Mouse (Mus musculus): Measurements from ENCODE around the gene Tmem219.
"Not testable (repeated sequence)": the region's sequence is repeated elsewhere in the genome, so short reads cannot be mapped to it uniquely, and the experiment has no call there.

The Tmem219 gene

GRCm38 (mm10) chr7:126923999-126924398 lies 1.3 kb upstream of the Tmem219 start:
- no peak for DNase-seq (ENCODE audit: extremely low spot score, low spot score)

GRCm38 (mm10) chr7:126921563-126921962 lies 1.2 kb downstream of the Tmem219 start:
- no peak for DNase-seq (ENCODE audit: extremely low spot score, low spot score)

GRCm38 (mm10) chr7:126919973-126920372 lies 2.7 kb downstream of the Tmem219 start:
- DNase-seq (ENCODE audit: extremely low spot score, low spot score) = no peak

GRCm38 (mm10) chr7:126918356-126918755 lies 4.4 kb downstream of the Tmem219 start:
- DNase-seq (ENCODE audit: extremely low spot score, low spot score) = not testable (repeated sequence)

GRCm38 (mm10) chr7:126914844-126915243 lies 7.9 kb downstream of the Tmem219 start:
- DNase-seq (ENCODE audit: extremely low spot score, low spot score) = no peak

- DNase-seq (ENCODE audit: extremely low spot score, low spot score) = no peak
Measured at GRCm38 (mm10) chr7:126905590-126905989, 17.1 kb downstream of the Tmem219 start.

GRCm38 (mm10) chr7:126899781-126900180 lies 22.9 kb downstream of the Tmem219 start:
- DNase-seq (ENCODE audit: extremely low spot score, low spot score) = not testable (repeated sequence)

- DNase-seq (ENCODE audit: extremely low spot score, low spot score) = peak; percentile 99
Measured at GRCm38 (mm10) chr7:126898102-126898990, 24.4 kb downstream of the Tmem219 start.

- peak; percentile 21 for DNase-seq (ENCODE audit: extremely low spot score, low spot score)
Measured at GRCm38 (mm10) chr7:126897390-126898101, 25.2 kb downstream of the Tmem219 start.

- DNase-seq (ENCODE audit: extremely low spot score, low spot score) = no peak
Measured at GRCm38 (mm10) chr7:126896912-126897311, 25.8 kb downstream of the Tmem219 start.

GRCm38 (mm10) chr7:126888852-126889251 lies 33.9 kb downstream of the Tmem219 start:
- DNase-seq (ENCODE audit: extremely low spot score, low spot score) = no peak

- DNase-seq (ENCODE audit: extremely low spot score, low spot score) = no peak
Measured at GRCm38 (mm10) chr7:126887281-126887680, 35.4 kb downstream of the Tmem219 start.

- DNase-seq (ENCODE audit: extremely low spot score, low spot score) = peak; percentile 99
Measured at GRCm38 (mm10) chr7:126884286-126885164, 38.2 kb downstream of the Tmem219 start, which contains the start of gene Taok2. Gene Taok2 (minus strand): TSS chr7:126884703.

- DNase-seq (ENCODE audit: extremely low spot score, low spot score) = no peak
Measured at GRCm38 (mm10) chr7:126883731-126884181, 39.0 kb downstream of the Tmem219 start.

- no peak for DNase-seq (ENCODE audit: extremely low spot score, low spot score)
Measured at GRCm38 (mm10) chr7:126881040-126881439, 41.7 kb downstream of the Tmem219 start.

- no peak for DNase-seq (ENCODE audit: extremely low spot score, low spot score)
Measured at GRCm38 (mm10) chr7:126877239-126877638, 45.5 kb downstream of the Tmem219 start.

- DNase-seq (ENCODE audit: extremely low spot score, low spot score) = no peak
Measured at GRCm38 (mm10) chr7:126870520-126870891, 52.2 kb downstream of the Tmem219 start.

- no peak for DNase-seq (ENCODE audit: extremely low spot score, low spot score)
Measured at GRCm38 (mm10) chr7:126869780-126870519, 52.8 kb downstream of the Tmem219 start.

- DNase-seq (ENCODE audit: extremely low spot score, low spot score) = no peak
Measured at GRCm38 (mm10) chr7:126868003-126868402, 54.7 kb downstream of the Tmem219 start.

GRCm38 (mm10) chr7:126867534-126867933 lies 55.2 kb downstream of the Tmem219 start:
- DNase-seq (ENCODE audit: extremely low spot score, low spot score) = no peak

GRCm38 (mm10) chr7:126863791-126864190 lies 58.9 kb downstream of the Tmem219 start:
- no peak for DNase-seq (ENCODE audit: extremely low spot score, low spot score)

Data from neural tube, embryonic 10.5 days (tissue).